Mouse (Mus musculus) heart, embryonic 10.5 days (tissue): Measurements from ENCODE around the gene Mat2a. TPM values are rescaled to one million over a fixed set of nuclear protein-coding genes. Genes with fewer than 3 reads are reported as not detected.

ENCODE experiments used
- polyA plus RNA-seq: library from polyadenylated mRNA; unstranded; fragments of >200 nt; fragmentation: Nextera tagmentation; extraction: Ambion mirVana; gene quantifications from 2 replicates; pipeline ENCODE4 v1.2.1, GENCODE M21; 2016

Gene Mat2a
- polyA plus RNA-seq, 1 experiment from 2014 or later = 387 TPM

Other genes with a start within 250 kb of the Mat2a start
- 10.9 and 15.7 TPM in 2 replicates for gene Atoh8, start 204.0 kb downstream of the Mat2a start, polyA plus RNA-seq
- gene Sftpb, start 134.9 kb downstream of the Mat2a start, polyA plus RNA-seq = 0.12 and 0.30 TPM in 2 replicates
- 43.5 and 53.9 TPM in 2 replicates for gene Usp39, start 94.4 kb downstream of the Mat2a start, polyA plus RNA-seq
- gene 0610030E20Rik, start 92.2 kb downstream of the Mat2a start, polyA plus RNA-seq = 17.3 and 24.9 TPM in 2 replicates
- 15.7 and 24.9 TPM in 2 replicates for gene Tmem150a, start 84.1 kb downstream of the Mat2a start, polyA plus RNA-seq
- gene Rnf181, start 72.6 kb downstream of the Mat2a start, polyA plus RNA-seq = 119 and 127 TPM in 2 replicates
- gene Vamp5, start 59.1 kb downstream of the Mat2a start, polyA plus RNA-seq = 40.5 and 44.7 TPM in 2 replicates
- gene Vamp8, start 48.9 kb downstream of the Mat2a start, polyA plus RNA-seq = 130 and 137 TPM in 2 replicates
- 28.6 and 29.2 TPM in 2 replicates for gene Ggcx, start 25.2 kb downstream of the Mat2a start, polyA plus RNA-seq
- gene Sh2d6, start 82.1 kb upstream of the Mat2a start, polyA plus RNA-seq = 0.15 TPM in 1 of 2 replicates, not detected in the other
- gene Capg, start 104.8 kb upstream of the Mat2a start, polyA plus RNA-seq = 23.2 and 23.8 TPM in 2 replicates
- gene Elmod3, start 158.9 kb upstream of the Mat2a start, polyA plus RNA-seq = 12.9 and 13.3 TPM in 2 replicates
- gene Retsat, start 158.9 kb upstream of the Mat2a start, polyA plus RNA-seq = 13.5 and 17.0 TPM in 2 replicates
- 27.9 and 29.1 TPM in 2 replicates for gene Tgoln1, start 177.4 kb upstream of the Mat2a start, polyA plus RNA-seq